Mouse (Mus musculus) v-Abl transformed pro-B cells (cell line): ENCODE measurements around the gene Olfr1303.

Experiments used
- in situ Hi-C, 2 experiments: fragments of 400-800 bp; cut with MboI; formaldehyde crosslinking; loops; one replicate each; pipeline ENCODE4 v1.15.1; 2025; ENCODE audit not compliant: unreplicated experiment in 2 of 2

Olfr1303 gene

DNA sequence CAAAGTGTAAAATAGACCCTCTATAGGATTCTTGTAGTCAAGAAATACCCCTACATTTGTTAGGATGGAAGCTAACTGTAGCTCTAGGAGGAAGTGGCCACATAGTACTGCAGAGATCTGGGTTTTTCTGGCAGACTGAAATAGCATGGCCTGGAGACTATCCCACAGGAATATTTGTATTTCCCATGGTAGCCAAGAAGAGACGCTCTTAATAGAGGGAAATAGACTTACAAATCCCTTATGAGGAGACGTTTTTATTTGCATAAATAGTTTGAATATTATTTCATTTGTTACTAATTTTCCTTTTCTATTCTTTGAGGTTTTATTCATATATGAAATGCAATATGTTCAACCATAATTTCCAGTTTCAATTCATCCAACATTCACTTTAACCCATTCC lies at the start of gene Olfr1303:
Gene Olfr1303, minus strand, starts transcription at position 101 of the 400 bp plus-strand sequence.
- in situ Hi-C loops, result no loop called here

DNA sequence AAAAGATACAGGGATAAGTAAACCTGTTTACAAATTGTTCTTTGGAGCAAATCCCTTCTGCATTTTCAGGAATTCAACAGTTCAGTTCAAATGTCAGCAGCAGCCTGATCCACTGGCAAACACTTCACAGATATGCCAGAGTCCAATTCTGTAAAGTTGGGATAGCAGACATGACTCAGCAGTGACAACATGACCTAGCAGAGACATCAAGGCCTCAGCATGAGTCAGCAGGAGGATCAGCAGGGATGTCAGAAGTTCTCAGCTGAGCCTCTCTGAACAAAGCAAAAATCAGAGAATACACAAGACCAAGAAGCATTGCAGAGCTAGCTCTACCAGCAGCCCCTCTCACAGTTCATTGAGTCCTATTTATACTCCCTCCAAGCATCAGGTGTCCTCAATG lies 7.2 kb downstream of the Olfr1303 start:
- in situ Hi-C loops, result no loop called here

GRCm38 (mm10) chr2:111777129-111777528 lies 43.0 kb downstream of the Olfr1303 start, which contains the start of gene Olfr1302:
Olfr1302 (plus strand) TSS chr2:111777429.
- in situ Hi-C loops, result no loop called here
